Mouse (Mus musculus): ENCODE data around the gene 1700007K13Rik.
A peak's percentile ranks its signal among the peaks of the same experiment; 100 is the strongest.

- TF ChIP-seq UBTF (IDR thresholded peaks at IDR 0.05; ENCODE audit: low read depth, low read length) (no peak), CTCF (conservative IDR thresholded peaks at IDR 0.05 in 1 of 2, IDR thresholded peaks at IDR 0.05 in 1 of 2; ENCODE audit: low read depth in 2 of 2, low read length in 2 of 2) (no peak), USF2 (conservative IDR thresholded peaks at IDR 0.05; ENCODE audit: low read depth, low read length) (no peak), POLR2A (IDR thresholded peaks at IDR 0.05; ENCODE audit: low read depth, low read length) (no peak), RCOR1 (conservative IDR thresholded peaks at IDR 0.05; ENCODE audit: low read depth, low read length) (no peak), IRF4 (IDR thresholded peaks at IDR 0.05; ENCODE audit: low read depth, low read length) (peak; percentile 45; the same call in 1 of the 2 replicates), E2F4 (IDR thresholded peaks at IDR 0.05; ENCODE audit: insufficient replicate concordance, low read depth, low read length) (no peak), EP300 (IDR thresholded peaks at IDR 0.05; ENCODE audit: low read length) (peak; percentile 29; the same call in 1 of the 2 replicates), KAT2A (IDR thresholded peaks at IDR 0.05; ENCODE audit: insufficient replicate concordance, low read length) (no peak), ZNF384 (IDR thresholded peaks at IDR 0.05; ENCODE audit: low read depth, low read length) (no peak), TCF12 (IDR thresholded peaks at IDR 0.05; ENCODE audit: low read depth, low read length) (peak; percentile 26; the same call in 1 of the 2 replicates), CHD2 (IDR thresholded peaks at IDR 0.05; ENCODE audit: low read length) (no peak), GABPA (IDR thresholded peaks at IDR 0.05; ENCODE audit: insufficient replicate concordance, low read depth, low read length) (no peak)
Measured at GRCm38 (mm10) chr2:28440842-28441241, 25.3 kb downstream of the 1700007K13Rik start.

Measured in CH12.LX (cell line).